Mouse (Mus musculus): ENCODE measurements around the gene Samd11.

Gene Samd11

DNA sequence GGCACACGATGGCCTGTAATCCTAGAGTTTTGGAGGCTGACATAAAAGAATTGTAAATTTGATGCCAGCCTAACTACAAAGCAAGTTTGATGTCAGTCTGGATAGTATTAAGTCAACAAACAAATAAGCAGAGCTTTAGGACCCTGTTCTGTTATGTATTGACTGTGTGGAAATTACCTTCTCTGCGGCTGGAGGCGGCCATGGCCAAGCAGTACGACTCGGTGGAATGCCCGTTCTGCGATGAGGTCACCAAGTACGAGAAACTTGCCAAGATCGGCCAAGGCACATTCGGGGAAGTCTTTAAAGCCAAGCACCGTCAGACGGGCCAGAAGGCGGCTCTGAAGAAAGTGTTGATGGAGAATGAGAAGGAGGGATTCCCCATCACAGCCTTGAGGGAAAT, 42.3 kb downstream of the Samd11 start:
- DNase-seq (ENCODE audit: low spot score): no peak

GRCm38 (mm10) chr4:156209963-156210635, 45.4 kb downstream of the Samd11 start:
- no peak for DNase-seq (ENCODE audit: low spot score)

- DNase-seq (ENCODE audit: low spot score): no peak
These were observed 46.6 kb downstream of the Samd11 start for GRCm38 (mm10) chr4:156208872-156209271.

DNA sequence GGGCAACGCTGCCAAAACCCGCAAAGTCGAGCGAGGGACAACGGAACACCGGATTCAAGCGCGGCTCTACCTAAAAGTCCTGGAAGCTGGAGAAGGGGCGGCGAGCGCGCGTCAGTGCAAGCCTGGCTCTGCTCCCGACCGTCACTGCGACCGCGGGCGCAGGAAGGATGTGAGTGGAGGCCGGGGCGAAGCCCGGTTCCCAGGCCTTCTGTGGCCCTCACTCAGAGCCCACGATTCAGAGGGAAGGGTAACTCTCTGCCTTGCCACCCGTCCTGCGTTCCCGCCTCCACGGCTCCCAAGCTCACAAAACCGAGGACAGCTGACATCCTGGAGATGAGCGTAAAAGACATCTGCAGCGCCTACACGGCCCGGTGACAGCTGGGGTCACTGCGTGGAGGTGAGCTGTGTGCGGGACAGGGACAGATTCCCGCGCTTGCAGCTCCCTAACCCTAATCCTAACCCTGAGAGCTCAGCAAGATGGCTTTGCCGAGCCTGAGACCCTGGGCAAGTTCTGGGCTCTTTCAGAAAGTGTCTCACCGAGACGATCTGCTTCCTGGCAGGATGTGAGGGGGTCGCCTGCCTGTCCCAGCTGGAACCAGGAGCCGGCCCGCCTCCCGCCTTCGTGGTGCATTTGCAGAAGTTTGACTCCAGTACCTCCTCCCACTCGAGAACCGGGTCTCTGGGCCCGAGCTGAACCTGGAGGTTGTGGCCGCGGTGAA, 51.9 kb downstream of the Samd11 start:
- DNase-seq (ENCODE audit: low spot score): no peak

DNA sequence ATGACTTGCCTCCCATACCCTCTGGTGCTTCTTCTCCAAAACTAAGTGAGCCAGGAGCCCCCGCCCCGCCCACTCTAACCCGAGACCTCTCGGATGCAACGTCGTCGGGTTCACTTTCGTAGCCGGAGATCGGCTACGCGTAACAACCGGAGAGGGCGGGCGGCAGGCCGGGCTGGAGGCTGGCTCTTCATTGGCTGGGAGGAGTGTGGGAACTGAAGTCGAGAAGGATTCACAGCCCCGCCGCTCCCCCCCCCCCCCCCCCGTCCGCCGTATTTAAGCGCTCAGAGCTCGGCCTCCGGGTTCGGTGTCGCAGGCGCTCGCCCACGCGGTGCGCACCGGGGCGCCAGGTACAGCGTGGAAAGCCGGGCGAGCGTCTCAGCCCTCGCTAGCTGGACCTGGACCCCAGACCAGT, 52.5 kb downstream of the Samd11 start, which contains the start of gene AW011738:
Gene AW011738, plus strand, starts transcription at position 304 of the 412 bp plus-strand sequence.
- DNase-seq (ENCODE audit: low spot score): no peak

- no peak for DNase-seq (ENCODE audit: low spot score)
These were observed 53.0 kb downstream of the Samd11 start for GRCm38 (mm10) chr4:156202462-156202893.

GRCm38 (mm10) chr4:156200623-156201475, 54.6 kb downstream of the Samd11 start, which contains the start of gene Isg15:
Isg15 (minus strand) TSS chr4:156200818.
- DNase-seq (ENCODE audit: low spot score): no peak

DNA sequence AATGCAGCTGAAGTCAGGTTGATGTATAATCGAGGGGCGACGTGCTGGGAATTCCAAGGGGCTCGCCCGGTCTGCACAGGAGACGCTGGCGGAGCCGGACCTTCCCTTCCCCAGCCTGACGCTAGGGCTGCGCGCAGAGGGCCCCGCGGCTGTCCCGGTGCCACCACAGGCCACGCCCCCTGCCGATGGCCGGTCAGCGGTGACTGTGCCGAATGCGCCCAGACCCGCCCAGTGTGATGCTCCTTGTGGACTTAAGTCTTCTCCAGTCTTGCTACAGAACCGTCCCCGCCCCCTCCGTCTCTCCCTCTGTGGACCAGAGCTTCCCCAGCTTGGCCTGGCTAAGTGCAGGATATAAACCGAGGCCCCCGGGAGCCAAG, 57.6 kb downstream of the Samd11 start:
- peak; percentile 70 for DNase-seq (ENCODE audit: low spot score)

DNA sequence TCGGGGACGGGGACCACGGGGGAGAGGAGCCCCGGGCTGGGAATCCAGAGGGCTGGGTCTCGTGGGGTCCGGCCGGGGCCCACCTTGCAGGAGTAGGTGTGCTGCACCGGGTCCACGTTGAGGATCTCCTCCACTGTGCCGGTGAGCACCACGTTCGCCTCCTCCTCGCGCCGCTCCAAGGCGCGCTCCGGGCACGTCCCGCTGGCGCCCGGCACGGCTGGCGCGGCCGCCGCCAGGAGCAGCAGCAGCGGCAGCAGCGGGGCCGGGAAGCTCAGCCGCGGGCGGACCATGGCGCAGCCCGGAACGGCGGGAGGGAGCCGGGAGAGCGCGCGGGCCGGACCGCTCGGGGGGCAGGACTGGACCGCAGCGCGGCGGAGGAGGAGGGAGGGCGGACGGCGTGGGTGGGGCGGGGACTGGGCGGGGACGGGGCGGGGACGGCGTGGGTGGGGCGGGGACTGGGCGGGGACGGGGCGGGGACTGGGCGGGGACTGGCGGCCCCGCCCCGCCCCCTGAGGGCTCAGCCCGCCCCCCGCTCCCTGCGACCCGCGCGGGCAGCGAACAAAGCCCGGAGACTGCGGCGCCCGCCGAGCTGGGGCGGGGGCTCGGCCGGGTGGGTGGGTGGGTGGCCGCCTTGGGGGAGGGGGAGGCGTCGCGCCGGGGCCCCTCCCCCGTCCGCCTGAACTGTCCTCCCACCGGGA, 58.2 kb downstream of the Samd11 start, which contains the start of gene Agrn:
Gene Agrn, minus strand, starts transcription at position 358 of the 698 bp plus-strand sequence.
- no peak for DNase-seq (ENCODE audit: low spot score)
